Mouse (Mus musculus) left cerebral cortex, postnatal 10 days (tissue): ENCODE measurements around the gene Dcaf8. TPM values are rescaled to one million over a fixed set of nuclear protein-coding genes. Genes with fewer than 3 reads are reported as not detected.
A peak's percentile ranks its signal among the peaks of the same experiment; 100 is the strongest.

Source experiments
- DNase-seq, 2 experiments: peaks; one replicate each; pipeline ENCODE4 v3.0.0; 2021 to 2022; ENCODE audit warnings: low spot score in 2 of 2, mixed read lengths in 1 of 2; ENCODE audit errors: extremely low spot score in 1 of 2
- intact Hi-C: fragments of 180-260 bp; cut with DNase I; formaldehyde crosslinking; loops from one replicate; pipeline ENCODE4 v1.15.1; 2025
- total RNA-seq, 2 experiments: library from RNA; stranded (reverse); gene quantifications; 2 replicates each; pipeline ENCODE4 v1.2.3; 2021

Dcaf8 gene
- total RNA-seq, 2 experiments from 2014 or later: 87.0 to 88.0 TPM

GRCm38 (mm10) chr1:172181777-172182176 lies 33.9 kb downstream of the Dcaf8 start:
- intact Hi-C loops: no loop called here
- DNase-seq: no peak

GRCm38 (mm10) chr1:172183056-172183455 lies 35.2 kb downstream of the Dcaf8 start:
- DNase-seq: no peak
- intact Hi-C loops: no loop called here

- intact Hi-C loops: no loop called here
- no peak for DNase-seq
These were observed 36.0 kb downstream of the Dcaf8 start for GRCm38 (mm10) chr1:172183915-172184314.

GRCm38 (mm10) chr1:172186401-172187289 lies 38.8 kb downstream of the Dcaf8 start:
- intact Hi-C loops: no loop called here
- no peak for DNase-seq

GRCm38 (mm10) chr1:172188891-172189290 lies 41.0 kb downstream of the Dcaf8 start:
- no peak for DNase-seq
- intact Hi-C loops: no loop called here

GRCm38 (mm10) chr1:172191578-172191977 lies 43.7 kb downstream of the Dcaf8 start:
- intact Hi-C loops: no loop called here
- no peak for DNase-seq

GRCm38 (mm10) chr1:172192217-172192616 lies 44.3 kb downstream of the Dcaf8 start:
- DNase-seq: no peak
- intact Hi-C loops: no loop called here

GRCm38 (mm10) chr1:172194435-172194834 lies 46.6 kb downstream of the Dcaf8 start:
- intact Hi-C loops: no loop called here
- DNase-seq: no peak

- intact Hi-C loops: no loop called here
- DNase-seq: no peak
These were observed 49.3 kb downstream of the Dcaf8 start for GRCm38 (mm10) chr1:172197146-172197545.

- DNase-seq: no peak
- intact Hi-C loops: no loop called here
These were observed 50.0 kb downstream of the Dcaf8 start for GRCm38 (mm10) chr1:172197851-172198250.

- intact Hi-C loops: no loop called here
- no peak for DNase-seq
These were observed 50.4 kb downstream of the Dcaf8 start for GRCm38 (mm10) chr1:172198316-172198715.

GRCm38 (mm10) chr1:172198996-172199395 lies 51.1 kb downstream of the Dcaf8 start:
- no peak for DNase-seq
- intact Hi-C loops: no loop called here

- DNase-seq: no peak
- intact Hi-C loops: no loop called here
These were observed 52.3 kb downstream of the Dcaf8 start for GRCm38 (mm10) chr1:172200161-172200560.

- peak; percentile 87 to 88 for DNase-seq
- intact Hi-C loops: no loop called here
These were observed 53.1 kb downstream of the Dcaf8 start for GRCm38 (mm10) chr1:172200871-172201447.

GRCm38 (mm10) chr1:172201967-172202880 lies 54.3 kb downstream of the Dcaf8 start:
- peak in 1 of 2 experiments; percentile 54 for DNase-seq
- intact Hi-C loops: no loop called here

- DNase-seq: no peak
- intact Hi-C loops: no loop called here
These were observed 55.1 kb downstream of the Dcaf8 start for GRCm38 (mm10) chr1:172202894-172203522.

GRCm38 (mm10) chr1:172203566-172203965 lies 55.7 kb downstream of the Dcaf8 start:
- intact Hi-C loops: no loop called here
- DNase-seq: no peak

- intact Hi-C loops: no loop called here
- DNase-seq: no peak
These were observed 56.3 kb downstream of the Dcaf8 start for GRCm38 (mm10) chr1:172204033-172204813.
